Mouse (Mus musculus) hindbrain, embryonic 12.5 days (tissue): ENCODE measurements at regions not wholly inside any gene's neighbourhood (a gene's known extent, or its start where the extent isn't known, plus 50 kb on each side); places are given as distances from the start of the nearest gene placed in this dataset. TPM values are rescaled to one million over a fixed set of nuclear protein-coding genes. Genes with fewer than 3 reads are reported as not detected.

Experiments
- ATAC-seq: fragments of 200-750 bp; cut with Nextera tagmentation; 2 replicates; pipeline ENCODE4 v1.8.0; 2017; ENCODE audit warnings: moderate TSS enrichment; ENCODE audit not compliant: low FRiP score
- H3K27ac ChIP-seq: fragments of 300-500 bp; sonication (generic); 2 replicates; pipeline ENCODE4 v1.5.1; 2016; ENCODE audit warnings: mild to moderate bottlenecking
- H3K27me3 ChIP-seq: fragments of 300-500 bp; sonication (generic); 2 replicates; pipeline ENCODE4 v1.6.1; 2016; ENCODE audit warnings: mild to moderate bottlenecking
- H3K36me3 ChIP-seq: fragments of 300-500 bp; sonication (generic); 2 replicates; pipeline ENCODE4 v1.6.1; 2016; ENCODE audit warnings: mild to moderate bottlenecking
- H3K4me1 ChIP-seq: fragments of 300-500 bp; sonication (generic); 2 replicates; pipeline ENCODE4 v1.6.1; 2016
- H3K4me2 ChIP-seq: fragments of 300-500 bp; sonication (generic); replicated peaks from 2 replicates; pipeline ENCODE4 v1.6.1; 2016; ENCODE audit warnings: mild to moderate bottlenecking
- H3K4me3 ChIP-seq: fragments of 300-500 bp; sonication (generic); 2 replicates; pipeline ENCODE4 v1.5.1; 2016; ENCODE audit warnings: mild to moderate bottlenecking
- H3K9ac ChIP-seq: fragments of 300-500 bp; sonication (generic); 2 replicates; pipeline ENCODE4 v1.6.1; 2016; ENCODE audit warnings: mild to moderate bottlenecking, moderate library complexity
- H3K9me3 ChIP-seq: fragments of 300-500 bp; sonication (generic); replicated peaks from 2 replicates; pipeline ENCODE4 v1.6.1; 2016; ENCODE audit warnings: mild to moderate bottlenecking
- WGBS: fragments of 180-500 bp; shearing (Covaris S2); methylation state at CpG from one replicate; pipeline ENCODE4 v1.1.7; 2016; 5-methylcytosine and 5-hydroxymethylcytosine counted together
- microRNA-seq: library from miRNA; unstranded; fragments of <30 nt; microRNA quantifications from one replicate; pipeline ENCODE4, GENCODE M21; 2017

- Histone ChIP-seq H3K9ac (no peak overlapping the region), H3K36me3 (no peaks in the 10 kb centered on the region), H3K9me3 (0 out of 2 replicates have a peak, but pooled peaks cover under 1% of the 10 kb centered on the region), H3K4me1 (peaks cover 40% of the 10 kb centered on the region), H3K27me3 (no peaks in the 10 kb centered on the region), H3K4me3 (no peak overlapping the region), H3K4me2 (no peak overlapping the region; the same call in 1 of the 2 replicates), H3K27ac (peak overlapping the region; percentile 23; the same call in 1 of the 2 replicates)
- no peak for ATAC-seq
- WGBS: 90% methylated on average over 4 of the region's 4 CpGs
Observed at GRCm38 (mm10) chr1:64190705-64191104, 68.6 kb upstream of the Klf7 start.

GRCm38 (mm10) chr1:64190097-64190496 lies 68.0 kb upstream of the Klf7 start:
- Histone ChIP-seq H3K36me3 (no peaks in the 10 kb centered on the region), H3K9me3 (peaks cover 7% of the 10 kb centered on the region; the same call in 1 of the 2 replicates), H3K4me3 (no peak overlapping the region), H3K4me1 (peaks cover 40% of the 10 kb centered on the region), H3K27ac (peak overlapping the region; percentile 30; the same call in 1 of the 2 replicates), H3K4me2 (no peak overlapping the region; the same call in 1 of the 2 replicates), H3K27me3 (no peaks in the 10 kb centered on the region), H3K9ac (no peak overlapping the region)
- 0 out of 2 replicates have a peak, but pooled peaks have one; percentile 29 for ATAC-seq
- WGBS: 15% methylated on average over 5 of the region's 5 CpGs

GRCm38 (mm10) chr1:64189471-64189870 lies 67.4 kb upstream of the Klf7 start:
- ATAC-seq: no peak
- H3K27ac ChIP-seq: no peak overlapping the region
- peaks cover 40% of the 10 kb centered on the region for H3K4me1 ChIP-seq

GRCm38 (mm10) chr1:64187796-64188513 lies 65.9 kb upstream of the Klf7 start:
- peaks cover 32% of the 10 kb centered on the region for H3K4me1 ChIP-seq

More at GRCm38 (mm10) chr1:64189471-64189870, 67.4 kb upstream of the Klf7 start:
- no peaks in the 10 kb centered on the region for H3K36me3 ChIP-seq
- no peaks in the 10 kb centered on the region for H3K27me3 ChIP-seq
- peaks cover 7% of the 10 kb centered on the region; the same call in 1 of the 2 replicates for H3K9me3 ChIP-seq
- no peak overlapping the region for H3K4me3 ChIP-seq
- no peak overlapping the region for H3K4me2 ChIP-seq
- H3K9ac ChIP-seq: no peak overlapping the region
- 46% methylated on average over 6 of the region's 6 CpGs for WGBS

GRCm38 (mm10) chr1:64173708-64174107 lies 51.6 kb upstream of the Klf7 start:
- peaks cover 29% of the 10 kb centered on the region for H3K4me1 ChIP-seq
- no peaks in the 10 kb centered on the region for H3K9me3 ChIP-seq
- H3K4me3 ChIP-seq: no peak overlapping the region
- H3K9ac ChIP-seq: no peak overlapping the region
- ATAC-seq: peak; percentile 87
- H3K27me3 ChIP-seq: no peaks in the 10 kb centered on the region
- H3K27ac ChIP-seq: peak overlapping the region; percentile 62
- no peaks in the 10 kb centered on the region for H3K36me3 ChIP-seq
- WGBS: 29% methylated on average over 4 of the region's 4 CpGs
- H3K4me2 ChIP-seq: no peak overlapping the region

More at GRCm38 (mm10) chr1:64187796-64188513, 65.9 kb upstream of the Klf7 start:
- WGBS: 75% methylated on average over 11 of the region's 11 CpGs
- H3K27me3 ChIP-seq: no peaks in the 10 kb centered on the region
- ATAC-seq: no peak
- H3K4me2 ChIP-seq: no peak overlapping the region
- no peak overlapping the region for H3K9ac ChIP-seq
- no peaks in the 10 kb centered on the region for H3K36me3 ChIP-seq
- H3K9me3 ChIP-seq: peaks cover 7% of the 10 kb centered on the region; the same call in 1 of the 2 replicates
- no peak overlapping the region for H3K4me3 ChIP-seq
- 0 out of 2 replicates have a peak overlapping the region, but pooled peaks have one; percentile 17 for H3K27ac ChIP-seq

GRCm38 (mm10) chr1:64172122-64172521 lies 50.0 kb upstream of the Klf7 start:
- 47% methylated on average over 2 of the region's 2 CpGs for WGBS
- no peak for ATAC-seq
- Histone ChIP-seq H3K27ac (no peak overlapping the region), H3K4me2 (no peak overlapping the region), H3K4me1 (peaks cover 29% of the 10 kb centered on the region), H3K27me3 (no peaks in the 10 kb centered on the region), H3K9me3 (no peaks in the 10 kb centered on the region), H3K9ac (no peak overlapping the region), H3K36me3 (no peaks in the 10 kb centered on the region), H3K4me3 (no peak overlapping the region)

Small RNAs in the stretch of these regions (microRNA-seq; reads per million reads assigned to microRNA genes)
- not detected for gene Gm25748
